In genomic region chr11:60808286-60809070, GRCm38 (mm10) we compare ENCODE assay signal across 9 mouse cellular contexts. TPM values are rescaled to one million over a fixed set of nuclear protein-coding genes. Genes with fewer than 3 reads are reported as not detected.
DNase-seq lines count a peak whose midpoint lies in the region; ATAC-seq and TF ChIP-seq lines count a peak whose summit lies in the region.
"Had no signal": no experiment of that assay in that cellular context is flagged by ENCODE, and none has a peak within 500 bp of the region (broad histone marks: within the 10 kb centered on the region; RNA-seq: fewer than 3 reads in every experiment).

No protein-coding gene starts in this region.

- no peak for TF ChIP-seq POLR2A in small intestine, adult 2 months (IDR thresholded peaks at IDR 0.05; ENCODE audit: low read depth, low read length)

- no peak overlapping the region for H3K9ac ChIP-seq in midbrain, embryonic 14.5 days (replicated peaks; ENCODE audit: low read length)
- H3K9ac ChIP-seq in midbrain, embryonic 15.5 days: no peak overlapping the region
- H3K9ac ChIP-seq in intestine, postnatal 0 days (ENCODE audit: low read depth, low read length): no peak overlapping the region
- no peak overlapping the region for H3K9ac ChIP-seq in liver, embryonic 11.5 days (ENCODE audit: low read depth, low read length)
- H3K9ac ChIP-seq: hindbrain, embryonic 15.5 days had no signal

- no peaks in the 10 kb centered on the region for H3K36me3 ChIP-seq in midbrain, embryonic 14.5 days (ENCODE audit: control insufficient read depth, insufficient read depth, low read length)
- no peaks in the 10 kb centered on the region for H3K36me3 ChIP-seq in midbrain, embryonic 15.5 days (replicated peaks)
- H3K36me3 ChIP-seq in intestine, postnatal 0 days (ENCODE audit: control insufficient read depth, insufficient read depth): no peaks in the 10 kb centered on the region; the same call in 1 of the 2 replicates
- no peaks in the 10 kb centered on the region for H3K36me3 ChIP-seq in liver, embryonic 11.5 days (ENCODE audit: control insufficient read depth, insufficient read depth, low read length)
- peaks cover 4% of the 10 kb centered on the region; the same call in 1 of the 2 replicates for H3K36me3 ChIP-seq in small intestine, adult 2 months (ENCODE audit: control insufficient read depth, insufficient read depth, low read length)
- H3K36me3 ChIP-seq: hindbrain, embryonic 15.5 days had no signal

- no peak for TF ChIP-seq CTCF in intestine, postnatal 0 days (IDR thresholded peaks at IDR 0.05; ENCODE audit: low read depth)
- no peak for TF ChIP-seq CTCF in small intestine, adult 2 months (IDR thresholded peaks at IDR 0.05; ENCODE audit: extremely low read depth, insufficient read length, insufficient replicate concordance, low read depth, low read length)

- H3K27me3 ChIP-seq in midbrain, embryonic 14.5 days (ENCODE audit: control insufficient read depth, insufficient read depth, low read length): no peaks in the 10 kb centered on the region
- no peaks in the 10 kb centered on the region; the same call in 1 of the 2 replicates for H3K27me3 ChIP-seq in midbrain, embryonic 15.5 days (replicated peaks)
- H3K27me3 ChIP-seq in intestine, postnatal 0 days (replicated peaks; ENCODE audit: control insufficient read depth, insufficient read depth, low read length): no peaks in the 10 kb centered on the region
- no peaks in the 10 kb centered on the region for H3K27me3 ChIP-seq in liver, embryonic 11.5 days (replicated peaks; ENCODE audit: control insufficient read depth, insufficient read depth, low read length)
- no peaks in the 10 kb centered on the region for H3K27me3 ChIP-seq in small intestine, adult 2 months (ENCODE audit: control insufficient read depth, insufficient read depth, low read length)
- H3K27me3 ChIP-seq: hindbrain, embryonic 15.5 days had no signal

- no peaks in the 10 kb centered on the region for H3K4me1 ChIP-seq in midbrain, embryonic 14.5 days (ENCODE audit: control insufficient read depth, insufficient read depth, low read length)
- H3K4me1 ChIP-seq in midbrain, embryonic 15.5 days: peaks cover 12% of the 10 kb centered on the region
- H3K4me1 ChIP-seq in intestine, postnatal 0 days (replicated peaks; ENCODE audit: control insufficient read depth, insufficient read depth, low read length): 0 out of 2 replicates have a peak, but pooled peaks cover 4% of the 10 kb centered on the region
- peaks cover 24% of the 10 kb centered on the region for H3K4me1 ChIP-seq in liver, embryonic 11.5 days (replicated peaks; ENCODE audit: control insufficient read depth, insufficient read depth, low read length)
- H3K4me1 ChIP-seq in small intestine, adult 2 months (ENCODE audit: control insufficient read depth, insufficient read depth, insufficient read length, low read length): peaks cover 4% of the 10 kb centered on the region; the same call in 1 of the 2 replicates

- no peak overlapping the region for H3K4me2 ChIP-seq in midbrain, embryonic 14.5 days (ENCODE audit: low read length)
- H3K4me2 ChIP-seq in midbrain, embryonic 15.5 days: no peak overlapping the region
- peak overlapping the region; percentile 83 for H3K4me2 ChIP-seq in intestine, postnatal 0 days (replicated peaks; ENCODE audit: low read depth)
- peak overlapping the region; percentile 76 for H3K4me2 ChIP-seq in liver, embryonic 11.5 days
- H3K4me2 ChIP-seq: hindbrain, embryonic 15.5 days had no signal

- DNase-seq in midbrain, embryonic 14.5 days: peak; percentile 48
- peak; percentile 80 for DNase-seq in brain, adult 2 months (ENCODE audit: low read depth, low spot score)
- DNase-seq in liver, embryonic 11.5 days (ENCODE audit: low spot score): no peak
- DNase-seq in spleen, postnatal 36 days (ENCODE audit: low spot score in 2 of 2): no peak
- DNase-seq in natural killer cell, adult 2 months (ENCODE audit: low spot score in 2 of 2): no peak

- H3K4me3 ChIP-seq in midbrain, embryonic 14.5 days (replicated peaks; ENCODE audit: low read depth, low read length): no peak overlapping the region
- no peak overlapping the region for H3K4me3 ChIP-seq in midbrain, embryonic 15.5 days
- no peak overlapping the region for H3K4me3 ChIP-seq in intestine, postnatal 0 days (ENCODE audit: low read depth, low read length)
- peak overlapping the region; percentile 55 for H3K4me3 ChIP-seq in liver, embryonic 11.5 days (ENCODE audit: low read depth, low read length)
- peak overlapping the region; percentile 14; the same call in 1 of the 2 replicates for H3K4me3 ChIP-seq in small intestine, adult 2 months (ENCODE audit: low read depth, low read length)
- H3K4me3 ChIP-seq: hindbrain, embryonic 15.5 days had no signal

- no peaks in the 10 kb centered on the region for H3K9me3 ChIP-seq in midbrain, embryonic 14.5 days (ENCODE audit: control insufficient read depth, low read length)
- no peaks in the 10 kb centered on the region for H3K9me3 ChIP-seq in midbrain, embryonic 15.5 days
- no peaks in the 10 kb centered on the region for H3K9me3 ChIP-seq in intestine, postnatal 0 days (ENCODE audit: control insufficient read depth)
- no peaks in the 10 kb centered on the region for H3K9me3 ChIP-seq in liver, embryonic 11.5 days (ENCODE audit: control insufficient read depth, low read length)
- H3K9me3 ChIP-seq: hindbrain, embryonic 15.5 days had no signal

- H3K27ac ChIP-seq in midbrain, embryonic 14.5 days (replicated peaks; ENCODE audit: low read depth, low read length): no peak overlapping the region
- H3K27ac ChIP-seq in midbrain, embryonic 15.5 days: no peak overlapping the region
- H3K27ac ChIP-seq in intestine, postnatal 0 days (ENCODE audit: low read depth, low read length): no peak overlapping the region
- no peak overlapping the region for H3K27ac ChIP-seq in liver, embryonic 11.5 days (ENCODE audit: low read depth, low read length)
- H3K27ac ChIP-seq in small intestine, adult 2 months (ENCODE audit: insufficient read depth, low read depth, low read length): no peak overlapping the region; the same call in 1 of the 2 replicates
- H3K27ac ChIP-seq: hindbrain, embryonic 15.5 days had no signal

- ATAC-seq in midbrain, embryonic 14.5 days (ENCODE audit: low FRiP score, low TSS enrichment): no peak
- ATAC-seq in midbrain, embryonic 15.5 days (replicated peaks): no peak
- no peak for ATAC-seq in intestine, postnatal 0 days
- ATAC-seq in liver, embryonic 11.5 days (replicated peaks; ENCODE audit: low FRiP score): no peak

- WGBS in midbrain, embryonic 14.5 days: 85% methylated on average over 4 of the region's 4 CpGs
- 79% methylated on average over 4 of the region's 4 CpGs for WGBS in midbrain, embryonic 15.5 days
- WGBS in intestine, postnatal 0 days: 33% methylated on average over 4 of the region's 4 CpGs
- 58% methylated on average over 4 of the region's 4 CpGs for WGBS in liver, embryonic 11.5 days
- WGBS in small intestine, adult 2 months: 17% methylated on average over 4 of the region's 4 CpGs

RNA-seq across cellular contexts. Expression of gene Shmt1, which starts 3.0 kb away (rescaled TPM):
- polyA plus RNA-seq in midbrain, embryonic 14.5 days (2014; fragmentation: Nextera tagmentation; extraction: Ambion mirVana): 4.8 and 6.7 TPM in 2 replicates
- polyA plus RNA-seq in midbrain, embryonic 15.5 days (2015; fragmentation: Nextera tagmentation; extraction: Ambion mirVana): 7.0 and 8.6 TPM in 2 replicates
- 31.0 and 34.5 TPM in 2 replicates for polyA plus RNA-seq in intestine, postnatal 0 days (2015; fragmentation: Nextera tagmentation; extraction: Ambion mirVana)
- polyA plus RNA-seq in liver, embryonic 11.5 days (2014; fragmentation: Nextera tagmentation; extraction: Ambion mirVana): 93.5 and 101 TPM in 2 replicates
- 9.7 and 15.3 TPM in 2 replicates for polyA plus RNA-seq in small intestine, adult 2 months (2012; rRNA removed)

RNA-seq across cellular contexts. Expression of gene Dhrs7b, which starts 22.0 kb away (rescaled TPM):
- polyA plus RNA-seq in midbrain, embryonic 14.5 days (2014; fragmentation: Nextera tagmentation; extraction: Ambion mirVana): 27.0 and 30.7 TPM in 2 replicates
- 32.2 and 32.7 TPM in 2 replicates for polyA plus RNA-seq in midbrain, embryonic 15.5 days (2015; fragmentation: Nextera tagmentation; extraction: Ambion mirVana)
- 78.5 and 79.6 TPM in 2 replicates for polyA plus RNA-seq in intestine, postnatal 0 days (2015; fragmentation: Nextera tagmentation; extraction: Ambion mirVana)
- polyA plus RNA-seq in liver, embryonic 11.5 days (2014; fragmentation: Nextera tagmentation; extraction: Ambion mirVana): 40.3 and 42.7 TPM in 2 replicates
- polyA plus RNA-seq in small intestine, adult 2 months (2012; rRNA removed): 17.7 and 34.1 TPM in 2 replicates

RNA-seq across cellular contexts. Expression of gene Smcr8, which starts 31.2 kb away (rescaled TPM):
- polyA plus RNA-seq in midbrain, embryonic 14.5 days (2014; fragmentation: Nextera tagmentation; extraction: Ambion mirVana): 8.8 and 9.4 TPM in 2 replicates
- 6.9 and 7.1 TPM in 2 replicates for polyA plus RNA-seq in midbrain, embryonic 15.5 days (2015; fragmentation: Nextera tagmentation; extraction: Ambion mirVana)
- polyA plus RNA-seq in intestine, postnatal 0 days (2015; fragmentation: Nextera tagmentation; extraction: Ambion mirVana): 4.0 and 4.4 TPM in 2 replicates
- 7.7 and 7.8 TPM in 2 replicates for polyA plus RNA-seq in liver, embryonic 11.5 days (2014; fragmentation: Nextera tagmentation; extraction: Ambion mirVana)
- 3.8 and 5.8 TPM in 2 replicates for polyA plus RNA-seq in small intestine, adult 2 months (2012; rRNA removed)

RNA-seq across cellular contexts. Expression of gene Top3a, which starts 31.3 kb away (rescaled TPM):
- polyA plus RNA-seq in midbrain, embryonic 14.5 days (2014; fragmentation: Nextera tagmentation; extraction: Ambion mirVana): 7.4 and 9.3 TPM in 2 replicates
- polyA plus RNA-seq in midbrain, embryonic 15.5 days (2015; fragmentation: Nextera tagmentation; extraction: Ambion mirVana): 8.2 and 9.4 TPM in 2 replicates
- 3.2 and 3.7 TPM in 2 replicates for polyA plus RNA-seq in intestine, postnatal 0 days (2015; fragmentation: Nextera tagmentation; extraction: Ambion mirVana)
- polyA plus RNA-seq in liver, embryonic 11.5 days (2014; fragmentation: Nextera tagmentation; extraction: Ambion mirVana): 16.2 and 19.1 TPM in 2 replicates
- 3.0 and 4.7 TPM in 2 replicates for polyA plus RNA-seq in small intestine, adult 2 months (2012; rRNA removed)

Comparison
In these comparisons a context has a peak if more than half of its experiments do, and no peak if none do; other contexts are left out.
1. DNase-seq: peak in midbrain, embryonic 14.5 days (single experiment) and brain, adult 2 months (single experiment); none in liver, embryonic 11.5 days (single experiment), spleen, postnatal 36 days (0 of 2) and natural killer cell, adult 2 months (0 of 2).
2. H3K4me2 ChIP-seq: peak in intestine, postnatal 0 days (single experiment) and liver, embryonic 11.5 days (single experiment); none in midbrain, embryonic 14.5 days (single experiment) and midbrain, embryonic 15.5 days (single experiment).
3. H3K4me3 ChIP-seq: peak in liver, embryonic 11.5 days (single experiment) and small intestine, adult 2 months (single experiment); none in midbrain, embryonic 14.5 days (single experiment), midbrain, embryonic 15.5 days (single experiment) and intestine, postnatal 0 days (single experiment).